8 mouse cellular contexts compared by ENCODE assay signal in genomic region chr11:120437152-120437856, GRCm38 (mm10). TPM values are rescaled to one million over a fixed set of nuclear protein-coding genes. Genes with fewer than 3 reads are reported as not detected.
DNase-seq lines count a peak whose midpoint lies in the region; ATAC-seq and TF ChIP-seq lines count a peak whose summit lies in the region.

Gene Nploc4, minus strand, starts transcription at chr11:120437708.

- peak within 1 kb of the TSS; percentile 99 for H3K9ac ChIP-seq in neural tube, embryonic 15.5 days (replicated peaks)

- under 1% methylated on average over 77 of the region's 77 CpGs for WGBS in lung, adult 2 months
- WGBS in neural tube, embryonic 15.5 days = under 1% methylated on average over 70 of the region's 77 CpGs

- peak; percentile 51 for DNase-seq in MEL-GATA-1-ER (ENCODE audit: extremely low read depth, low read depth)
- peak; percentile 89 for DNase-seq in cerebellum, adult 8-10 months
- peak; percentile 93 for DNase-seq in forelimb bud, embryonic 11.5 days (ENCODE audit: low read depth, low spot score)
- DNase-seq in heart, postnatal 4 days = peak; percentile 95
- DNase-seq in layer of hippocampus, adult 2 months (ENCODE audit: low spot score in 2 of 2) = peak; percentile 82 to 87
- peak; percentile 91 for DNase-seq in lung, adult 2 months
- DNase-seq in testis, postnatal 14 days (ENCODE audit: low spot score) = peak; percentile 90

- H3K9me3 ChIP-seq in neural tube, embryonic 15.5 days (replicated peaks) = no peaks in the 10 kb centered on the region

- H3K27ac ChIP-seq in layer of hippocampus, adult 2 months = peak within 1 kb of the TSS; percentile 96
- H3K27ac ChIP-seq in neural tube, embryonic 15.5 days (replicated peaks) = peak within 1 kb of the TSS; percentile 85

- TF ChIP-seq CTCF in layer of hippocampus, adult 2 months (conservative IDR thresholded peaks at IDR 0.05) = peak; percentile 51
- no peak for TF ChIP-seq CTCF in lung, adult 2 months (IDR thresholded peaks at IDR 0.05; ENCODE audit: insufficient read depth, low read length)

- 0 out of 2 replicates have a peak, but pooled peaks cover 4% of the 10 kb centered on the region for H3K4me1 ChIP-seq in lung, adult 2 months (ENCODE audit: control insufficient read depth, insufficient read depth, low read length)
- peaks cover 21% of the 10 kb centered on the region for H3K4me1 ChIP-seq in neural tube, embryonic 15.5 days

- peak; percentile 61; the same call in 1 of the 2 replicates for TF ChIP-seq POLR2A in lung, adult 2 months (IDR thresholded peaks at IDR 0.05; ENCODE audit: borderline replicate concordance, extremely low read depth, low read depth, low read length)

- H3K4me2 ChIP-seq in neural tube, embryonic 15.5 days = peak within 1 kb of the TSS; percentile 86

- H3K27me3 ChIP-seq in neural tube, embryonic 15.5 days (replicated peaks) = no peaks in the 10 kb centered on the region

- peaks cover 23% of the 10 kb centered on the region for H3K36me3 ChIP-seq in neural tube, embryonic 15.5 days

- ATAC-seq in neural tube, embryonic 15.5 days (ENCODE audit: low FRiP score) = peak; percentile 79

- H3K4me3 ChIP-seq in layer of hippocampus, adult 2 months = peak within 1 kb of the TSS; percentile 97
- peak within 1 kb of the TSS; percentile 53 for H3K4me3 ChIP-seq in lung, adult 2 months (replicated peaks; ENCODE audit: extremely low read depth, low read depth, low read length)
- H3K4me3 ChIP-seq in neural tube, embryonic 15.5 days (replicated peaks) = peak within 1 kb of the TSS; percentile 95

RNA-seq across cellular contexts. Expression of gene Nploc4, which starts in this region (rescaled TPM):
- total RNA-seq in heart, postnatal 4 days (2021) = 10 to 100 TPM; 63.3 to 63.8 TPM
- 10 to 100 TPM; 64.1 to 70.1 TPM for total RNA-seq in layer of hippocampus, adult 2 months (2021)
- polyA plus RNA-seq in lung, adult 2 months (2012; rRNA removed) = 39.2 and 49.8 TPM in 2 replicates
- polyA plus RNA-seq in neural tube, embryonic 15.5 days (2015; fragmentation: Nextera tagmentation; extraction: Ambion mirVana) = 30.2 and 32.6 TPM in 2 replicates

Comparison
In these comparisons a context has a peak if more than half of its experiments do, and no peak if none do; other contexts are left out.
1. Peak in every context shown above with its lines: DNase-seq, ATAC-seq, H3K4me3 ChIP-seq and H3K27ac ChIP-seq.